Mouse (Mus musculus): ENCODE measurements at regions not wholly inside any gene's neighbourhood (a gene's known extent, or its start where the extent isn't known, plus 50 kb on each side); places are given as distances from the start of the nearest gene placed in this dataset.

DNA sequence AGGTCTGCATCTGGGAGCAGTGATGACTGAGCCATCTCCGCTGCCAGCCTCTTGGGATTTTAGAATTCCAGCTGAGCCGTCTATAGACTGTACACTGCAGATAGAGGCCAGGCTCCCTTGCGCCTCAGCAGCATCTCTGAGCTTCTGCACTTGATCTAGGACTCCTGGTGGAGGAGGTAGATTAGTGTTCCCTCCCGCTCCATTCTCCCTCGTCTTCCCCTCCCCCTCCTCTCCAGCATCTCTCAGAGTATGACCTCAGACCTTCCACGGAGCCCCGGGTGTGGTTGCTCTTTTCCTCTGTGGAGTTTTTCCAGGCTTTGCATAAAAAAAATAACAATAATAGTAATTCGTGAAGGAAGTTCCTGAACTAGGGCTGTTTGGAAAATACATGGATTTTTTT, 241.8 kb downstream of the Gadd45g start:
- 60% methylated on average over 8 of the region's 8 CpGs for WGBS
- H3K4me3 ChIP-seq (replicated peaks; ENCODE audit: insufficient read depth, low read depth, low read length): no peak overlapping the region
- H3K27ac ChIP-seq (ENCODE audit: insufficient read depth, low read length): no peak overlapping the region
- no peak for TF ChIP-seq CTCF (IDR thresholded peaks at IDR 0.05; ENCODE audit: borderline replicate concordance, insufficient read depth, low read depth, low read length)
- no peak for DNase-seq
- no peaks in the 10 kb centered on the region; the same call in 1 of the 2 replicates for H3K27me3 ChIP-seq (ENCODE audit: control insufficient read depth, insufficient read depth, low read length)
- no peaks in the 10 kb centered on the region for H3K4me1 ChIP-seq (ENCODE audit: control insufficient read depth, insufficient read depth, low read length)

DNA sequence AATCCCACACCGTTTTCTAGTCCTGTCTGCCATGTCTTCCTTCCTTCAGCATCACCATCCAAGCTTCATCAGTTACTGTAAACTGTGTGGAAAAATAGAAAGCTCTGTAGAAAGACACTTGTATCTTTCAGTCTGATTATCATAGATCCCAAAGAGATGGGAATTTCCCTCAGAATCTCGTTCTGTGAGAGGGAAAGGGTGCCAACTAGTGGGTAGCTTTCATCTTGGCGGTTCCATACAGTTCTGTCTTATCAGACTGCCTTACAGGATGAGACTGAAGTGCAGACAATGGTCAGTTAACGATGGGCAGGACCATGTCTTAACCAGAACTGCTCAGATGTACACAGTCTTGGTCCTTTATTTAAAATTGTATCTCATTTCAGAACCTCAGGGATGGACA, 243.9 kb downstream of the Gadd45g start:
- TF ChIP-seq CTCF (IDR thresholded peaks at IDR 0.05; ENCODE audit: borderline replicate concordance, insufficient read depth, low read depth, low read length) (no peak), POLR2A (IDR thresholded peaks at IDR 0.05; ENCODE audit: borderline replicate concordance, insufficient read depth, low read length) (no peak)
- 70% methylated on average over 4 of the region's 4 CpGs for WGBS
- DNase-seq: no peak

DNA sequence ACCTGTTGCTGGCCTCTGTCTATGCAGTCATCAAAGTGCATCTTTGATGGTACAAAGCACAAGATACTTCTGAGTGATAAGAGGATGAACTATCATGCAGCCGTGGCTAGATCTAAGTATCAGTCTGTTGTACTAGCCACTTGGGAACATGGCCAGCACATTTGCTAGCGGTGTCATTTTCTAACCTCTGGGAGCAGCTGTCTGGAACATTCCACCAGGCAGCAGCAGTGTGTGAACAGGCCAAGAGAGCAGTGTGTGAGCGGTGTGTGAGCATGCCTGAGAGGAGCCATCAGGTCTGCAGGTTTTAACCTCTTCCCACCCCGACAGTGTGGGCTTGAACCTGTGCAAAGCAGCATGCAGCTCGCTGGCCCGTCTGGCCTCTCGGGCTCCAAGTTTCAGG, 248.3 kb downstream of the Gadd45g start:
- no peak for DNase-seq
- TF ChIP-seq POLR2A (IDR thresholded peaks at IDR 0.05; ENCODE audit: borderline replicate concordance, insufficient read depth, low read length) (no peak), CTCF (IDR thresholded peaks at IDR 0.05; ENCODE audit: borderline replicate concordance, insufficient read depth, low read depth, low read length) (no peak)
- 76% methylated on average over 7 of the region's 7 CpGs for WGBS
- Histone ChIP-seq H3K4me3 (replicated peaks; ENCODE audit: insufficient read depth, low read depth, low read length) (no peak overlapping the region), H3K27me3 (ENCODE audit: control insufficient read depth, insufficient read depth, low read length) (no peaks in the 10 kb centered on the region), H3K4me1 (ENCODE audit: control insufficient read depth, insufficient read depth, low read length) (no peaks in the 10 kb centered on the region), H3K27ac (ENCODE audit: insufficient read depth, low read length) (no peak overlapping the region)

More for the DNA sequence above, 243.9 kb downstream of the Gadd45g start:
- Histone ChIP-seq H3K4me1 (ENCODE audit: control insufficient read depth, insufficient read depth, low read length) (no peaks in the 10 kb centered on the region), H3K4me3 (replicated peaks; ENCODE audit: insufficient read depth, low read depth, low read length) (no peak overlapping the region), H3K27ac (ENCODE audit: insufficient read depth, low read length) (no peak overlapping the region), H3K27me3 (ENCODE audit: control insufficient read depth, insufficient read depth, low read length) (no peaks in the 10 kb centered on the region)

DNA sequence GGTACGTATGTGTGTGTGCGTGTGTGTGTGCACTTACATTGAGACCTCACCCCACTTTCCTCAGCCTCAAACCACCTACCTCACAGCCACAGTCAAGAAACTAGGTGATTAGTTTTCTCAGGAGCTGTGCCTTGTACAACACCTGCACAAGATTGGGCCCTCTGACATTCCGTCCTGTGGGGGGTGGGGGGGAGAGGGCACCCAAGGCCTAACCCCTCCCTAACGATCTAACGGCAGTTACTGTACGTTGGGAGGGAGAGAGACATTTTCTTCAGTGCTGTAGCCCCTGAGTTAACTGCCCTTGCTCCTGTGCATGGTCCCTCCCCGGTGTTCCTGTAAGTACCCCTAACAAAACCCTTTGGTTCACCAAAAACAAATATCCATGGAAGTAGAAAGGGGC, 250.0 kb downstream of the Gadd45g start:
- H3K27ac ChIP-seq (ENCODE audit: insufficient read depth, low read length): no peak overlapping the region
- 90% methylated on average over 7 of the region's 7 CpGs for WGBS
- H3K4me3 ChIP-seq (replicated peaks; ENCODE audit: insufficient read depth, low read depth, low read length): no peak overlapping the region
- no peak for DNase-seq
- H3K4me1 ChIP-seq (ENCODE audit: control insufficient read depth, insufficient read depth, low read length): no peaks in the 10 kb centered on the region
- no peaks in the 10 kb centered on the region for H3K27me3 ChIP-seq (ENCODE audit: control insufficient read depth, insufficient read depth, low read length)
- TF ChIP-seq POLR2A (IDR thresholded peaks at IDR 0.05; ENCODE audit: borderline replicate concordance, insufficient read depth, low read length) (no peak), CTCF (IDR thresholded peaks at IDR 0.05; ENCODE audit: borderline replicate concordance, insufficient read depth, low read depth, low read length) (no peak)

DNA sequence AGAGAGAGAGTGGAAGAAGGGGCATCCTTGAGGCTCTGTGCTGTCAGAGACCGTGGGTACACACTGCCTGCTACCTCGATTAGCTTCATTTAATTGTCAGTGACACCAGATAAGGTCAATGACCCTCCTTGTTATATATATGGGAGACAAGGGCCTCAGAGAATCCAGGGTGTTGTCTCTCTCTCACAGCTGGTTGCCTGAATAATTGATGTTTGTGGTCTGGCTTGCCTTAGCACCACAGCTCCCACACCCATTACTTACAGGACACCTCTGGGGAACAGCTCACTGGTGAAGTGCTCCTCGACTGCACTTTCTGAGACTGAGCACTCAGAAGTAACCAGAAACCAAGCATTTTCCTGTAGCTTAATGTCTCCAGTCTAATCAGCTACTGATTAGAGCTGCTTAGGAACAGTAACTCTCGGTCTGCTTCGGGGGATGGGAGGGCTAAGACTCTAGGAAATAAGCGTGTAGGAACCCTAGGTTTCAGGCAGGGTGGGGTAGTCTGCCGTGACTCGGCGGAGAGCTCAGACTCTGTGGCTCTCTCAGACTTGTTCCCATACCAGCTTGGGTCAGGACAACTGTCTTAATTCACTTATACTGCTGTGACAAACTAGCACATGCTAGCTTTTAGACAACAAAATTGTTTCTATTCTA, 259.6 kb downstream of the Gadd45g start:
- DNase-seq: no peak
- no peak overlapping the region for H3K4me3 ChIP-seq (replicated peaks; ENCODE audit: insufficient read depth, low read depth, low read length)
- TF ChIP-seq CTCF (IDR thresholded peaks at IDR 0.05; ENCODE audit: borderline replicate concordance, insufficient read depth, low read depth, low read length) (no peak), POLR2A (IDR thresholded peaks at IDR 0.05; ENCODE audit: borderline replicate concordance, insufficient read depth, low read length) (no peak)
- no peaks in the 10 kb centered on the region; the same call in 1 of the 2 replicates for H3K27me3 ChIP-seq (ENCODE audit: control insufficient read depth, insufficient read depth, low read length)
- WGBS: 63% methylated on average over 9 of the region's 9 CpGs
- no peak overlapping the region for H3K27ac ChIP-seq (ENCODE audit: insufficient read depth, low read length)
- H3K4me1 ChIP-seq (ENCODE audit: control insufficient read depth, insufficient read depth, low read length): no peaks in the 10 kb centered on the region

DNA sequence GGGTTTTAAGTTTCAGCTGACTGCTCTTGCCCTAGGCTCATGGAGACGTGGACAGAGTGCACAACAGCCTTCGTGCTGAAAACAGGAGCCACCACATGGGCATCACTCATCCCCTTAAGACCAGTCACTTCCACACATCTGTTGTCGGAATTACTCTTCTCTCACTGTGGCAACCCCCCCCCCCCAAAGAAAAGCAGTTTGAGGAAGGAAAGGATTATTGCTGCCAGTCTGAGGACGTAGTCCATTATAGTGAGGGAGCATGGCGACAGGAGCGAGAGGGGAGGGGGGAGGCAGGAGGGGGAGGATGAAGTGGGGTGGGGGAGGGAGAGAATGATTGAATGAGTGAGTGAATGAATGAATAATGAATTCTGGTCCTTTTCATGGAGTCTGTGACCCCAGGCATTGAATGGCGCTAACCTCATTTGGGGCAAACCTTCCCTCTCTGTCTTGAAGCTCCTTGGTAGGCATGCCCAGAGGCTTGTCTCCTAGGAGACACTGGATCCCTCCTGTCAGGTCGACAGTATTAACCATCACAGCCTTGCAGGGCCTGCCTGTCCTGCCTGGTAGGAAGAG, 262.0 kb downstream of the Gadd45g start:
- DNase-seq: no peak
- Histone ChIP-seq H3K4me1 (ENCODE audit: control insufficient read depth, insufficient read depth, low read length) (peaks cover 8% of the 10 kb centered on the region), H3K4me3 (replicated peaks; ENCODE audit: insufficient read depth, low read depth, low read length) (no peak overlapping the region), H3K27ac (ENCODE audit: insufficient read depth, low read length) (no peak overlapping the region), H3K27me3 (ENCODE audit: control insufficient read depth, insufficient read depth, low read length) (no peaks in the 10 kb centered on the region; the same call in 1 of the 2 replicates)
- 62% methylated on average over 8 of the region's 8 CpGs for WGBS
- no peak for TF ChIP-seq POLR2A (IDR thresholded peaks at IDR 0.05; ENCODE audit: borderline replicate concordance, insufficient read depth, low read length)
- TF ChIP-seq CTCF (IDR thresholded peaks at IDR 0.05; ENCODE audit: borderline replicate concordance, insufficient read depth, low read depth, low read length): no peak

DNA sequence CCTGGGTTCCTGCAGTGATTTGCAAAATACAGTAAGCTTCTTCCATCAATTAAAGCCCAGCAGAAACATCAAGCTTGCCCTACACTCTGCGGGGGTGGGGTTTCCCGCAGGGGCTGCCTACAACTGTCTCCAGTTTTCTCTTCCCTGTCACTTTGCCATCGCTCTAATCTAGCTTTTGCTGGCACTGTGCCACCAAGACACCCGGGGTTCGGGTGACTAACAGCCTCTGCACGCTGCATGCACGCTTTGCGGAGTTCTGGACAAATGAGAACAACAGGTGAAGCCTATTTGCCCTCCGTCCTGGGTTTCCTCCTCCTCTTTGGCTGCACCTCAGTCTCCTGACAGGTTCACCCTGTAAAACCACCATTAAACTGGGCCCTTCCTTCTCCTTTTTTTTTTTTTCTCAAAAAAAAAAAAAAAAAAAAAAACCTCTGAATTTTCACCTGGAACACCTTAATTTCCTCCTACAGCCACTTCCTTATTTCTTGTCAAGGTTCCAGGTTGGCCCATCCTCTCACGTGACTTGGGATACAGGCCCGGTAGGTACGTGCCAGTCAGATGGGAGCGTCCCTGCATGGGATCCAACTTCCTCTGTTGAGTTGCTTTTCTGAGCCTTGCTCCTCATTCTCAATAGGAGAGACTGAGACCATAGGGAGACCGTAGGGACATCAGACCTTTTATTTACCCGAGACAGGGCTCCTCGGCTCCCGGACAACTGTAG, 262.7 kb downstream of the Gadd45g start:
- Histone ChIP-seq H3K27ac (ENCODE audit: insufficient read depth, low read length) (no peak overlapping the region), H3K27me3 (ENCODE audit: control insufficient read depth, insufficient read depth, low read length) (no peaks in the 10 kb centered on the region; the same call in 1 of the 2 replicates), H3K4me1 (ENCODE audit: control insufficient read depth, insufficient read depth, low read length) (peaks cover 12% of the 10 kb centered on the region), H3K4me3 (replicated peaks; ENCODE audit: insufficient read depth, low read depth, low read length) (no peak overlapping the region)
- TF ChIP-seq CTCF (IDR thresholded peaks at IDR 0.05; ENCODE audit: borderline replicate concordance, insufficient read depth, low read depth, low read length) (no peak), POLR2A (IDR thresholded peaks at IDR 0.05; ENCODE audit: borderline replicate concordance, insufficient read depth, low read length) (no peak)
- 50% methylated on average over 17 of the region's 17 CpGs for WGBS
- no peak for DNase-seq

DNA sequence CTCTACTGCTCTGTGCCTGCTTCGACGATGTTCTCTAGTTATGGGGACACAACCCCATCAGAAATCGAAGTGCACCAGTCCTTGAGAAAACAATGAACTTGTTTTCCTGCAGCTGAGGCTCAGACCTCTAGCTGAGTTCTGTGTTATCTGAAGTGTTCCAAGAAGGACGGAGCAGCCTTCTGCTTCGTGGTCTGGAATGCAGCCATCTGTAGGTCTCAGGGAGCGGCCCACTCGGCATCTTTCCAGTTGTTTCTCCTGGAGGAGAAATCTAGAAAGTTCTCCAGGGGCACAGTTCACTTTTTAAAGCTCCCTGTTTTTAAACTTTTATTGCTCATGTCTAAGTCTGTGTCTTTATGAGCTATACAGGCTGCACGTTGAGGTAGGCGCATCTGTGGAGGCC, 264.3 kb downstream of the Gadd45g start:
- Histone ChIP-seq H3K4me1 (ENCODE audit: control insufficient read depth, insufficient read depth, low read length) (peaks cover 12% of the 10 kb centered on the region), H3K27ac (ENCODE audit: insufficient read depth, low read length) (no peak overlapping the region), H3K4me3 (replicated peaks; ENCODE audit: insufficient read depth, low read depth, low read length) (no peak overlapping the region), H3K27me3 (ENCODE audit: control insufficient read depth, insufficient read depth, low read length) (no peaks in the 10 kb centered on the region; the same call in 1 of the 2 replicates)
- no peak for DNase-seq
- TF ChIP-seq POLR2A (IDR thresholded peaks at IDR 0.05; ENCODE audit: borderline replicate concordance, insufficient read depth, low read length) (no peak), CTCF (IDR thresholded peaks at IDR 0.05; ENCODE audit: borderline replicate concordance, insufficient read depth, low read depth, low read length) (no peak)
- 27% methylated on average over 9 of the region's 9 CpGs for WGBS
